Mouse (Mus musculus) hindbrain, embryonic 16.5 days (tissue): ENCODE measurements around the gene Abca17. TPM values are rescaled to one million over a fixed set of nuclear protein-coding genes. Genes with fewer than 3 reads are reported as not detected.

Experiments used
- ATAC-seq: fragments of 200-750 bp; cut with Nextera tagmentation; 2 replicates; pipeline ENCODE4 v1.8.0; 2017; ENCODE audit warnings: moderate TSS enrichment, moderate library complexity
- H3K27ac ChIP-seq: fragments of 300-500 bp; sonication (generic); 2 replicates; pipeline ENCODE4 v1.5.1; 2014; ENCODE audit warnings: low read depth, mild to moderate bottlenecking, control low read depth, low read length, moderate library complexity
- H3K27me3 ChIP-seq: fragments of 300-500 bp; sonication (generic); replicated peaks from 2 replicates; pipeline ENCODE4 v1.6.1; 2014; ENCODE audit warnings: low read length; ENCODE audit not compliant: control insufficient read depth, insufficient read depth
- H3K36me3 ChIP-seq: fragments of 300-500 bp; sonication (generic); 2 replicates; pipeline ENCODE4 v1.6.1; 2014; ENCODE audit warnings: mild to moderate bottlenecking, low read length, moderate library complexity, mixed read lengths; ENCODE audit not compliant: control insufficient read depth, insufficient read depth
- H3K4me1 ChIP-seq: fragments of 300-500 bp; sonication (generic); 2 replicates; pipeline ENCODE4 v1.6.1; 2014; ENCODE audit warnings: low read depth, low read length; ENCODE audit not compliant: control insufficient read depth, insufficient read depth
- H3K4me2 ChIP-seq: fragments of 300-500 bp; sonication (generic); 2 replicates; pipeline ENCODE4 v1.6.1; 2014; ENCODE audit warnings: mild to moderate bottlenecking, low read length, control low read depth, moderate library complexity
- H3K4me3 ChIP-seq: fragments of 300-500 bp; sonication (generic); 2 replicates; pipeline ENCODE4 v1.5.1; 2014; ENCODE audit warnings: mild to moderate bottlenecking, low read length, control low read depth, moderate library complexity
- H3K9ac ChIP-seq: fragments of 300-500 bp; sonication (generic); 2 replicates; pipeline ENCODE4 v1.6.1; 2014; ENCODE audit warnings: low read depth, mild to moderate bottlenecking, control low read depth, low read length, moderate library complexity
- H3K9me3 ChIP-seq: fragments of 300-500 bp; sonication (generic); 2 replicates; pipeline ENCODE4 v1.6.1; 2014; ENCODE audit warnings: mild to moderate bottlenecking, low read length, moderate library complexity; ENCODE audit not compliant: control insufficient read depth
- WGBS: fragments of 180-500 bp; shearing (Covaris S2); extraction: QIAGEN DNeasy Blood & Tissue Kit; methylation state at CpG from one replicate; pipeline ENCODE4 v1.1.7; 2014; 5-methylcytosine and 5-hydroxymethylcytosine counted together
- polyA plus RNA-seq: library from polyadenylated mRNA; unstranded; fragments of >200 nt; fragmentation: Nextera tagmentation; extraction: Ambion mirVana; gene quantifications from 2 replicates; pipeline ENCODE4 v1.2.1, GENCODE M21; 2015

Abca17 gene
- polyA plus RNA-seq, 1 experiment from 2014 or later: 1.2 TPM

DNA sequence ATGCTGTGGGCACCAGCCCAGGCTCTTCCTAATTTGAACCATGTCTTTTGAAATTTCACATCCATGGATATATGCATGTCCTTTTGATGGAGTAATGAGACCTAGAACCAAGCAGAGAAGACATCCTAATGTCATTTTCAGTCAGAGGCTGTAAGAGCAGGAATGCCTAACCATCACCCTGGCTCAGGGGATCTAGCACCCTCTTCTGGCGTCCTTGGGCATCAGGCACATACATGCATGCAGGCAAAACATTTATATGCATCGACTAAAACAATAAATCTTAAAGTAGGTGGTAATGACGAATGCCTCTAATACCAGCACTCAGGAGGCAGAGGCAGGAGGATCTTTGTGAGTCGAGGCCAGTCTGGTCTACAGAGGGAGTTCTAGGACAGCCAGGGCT lies 43.4 kb downstream of the Abca17 start:
- no peak overlapping the region for H3K4me3 ChIP-seq
- no peaks in the 10 kb centered on the region for H3K4me1 ChIP-seq
- no peak overlapping the region for H3K4me2 ChIP-seq
- no peak overlapping the region for H3K27ac ChIP-seq
- H3K9me3 ChIP-seq: no peaks in the 10 kb centered on the region
- no peaks in the 10 kb centered on the region for H3K36me3 ChIP-seq
- H3K27me3 ChIP-seq: no peaks in the 10 kb centered on the region
- no peak for ATAC-seq
- no peak overlapping the region for H3K9ac ChIP-seq
- WGBS: 56% methylated on average over 4 of the region's 4 CpGs

DNA sequence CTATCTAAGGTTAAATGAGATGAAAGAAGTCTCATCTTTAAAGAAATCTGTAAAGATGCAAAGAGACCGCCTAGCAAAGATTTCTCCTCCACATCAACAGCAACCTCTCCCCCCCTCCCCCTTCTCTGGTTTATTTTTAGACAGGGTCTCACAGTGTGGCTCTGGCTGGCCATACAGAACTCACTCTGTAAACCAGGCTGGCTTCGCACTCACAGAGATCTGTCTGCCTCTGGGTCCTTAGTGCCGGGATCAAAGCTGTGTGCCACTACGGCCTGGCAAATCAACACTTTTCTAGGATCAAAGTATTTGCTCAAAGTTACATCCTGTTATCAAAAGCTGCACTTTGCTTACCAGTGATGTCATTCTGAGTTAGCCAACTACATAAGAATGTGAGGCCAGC lies 50.2 kb downstream of the Abca17 start:
- Histone ChIP-seq H3K27ac (no peak overlapping the region), H3K9me3 (no peaks in the 10 kb centered on the region), H3K9ac (no peak overlapping the region), H3K4me2 (no peak overlapping the region), H3K4me3 (no peak overlapping the region), H3K4me1 (no peaks in the 10 kb centered on the region), H3K27me3 (no peaks in the 10 kb centered on the region), H3K36me3 (no peaks in the 10 kb centered on the region)
- WGBS: 81% methylated on average over 4 of the region's 4 CpGs
- ATAC-seq: no peak

DNA sequence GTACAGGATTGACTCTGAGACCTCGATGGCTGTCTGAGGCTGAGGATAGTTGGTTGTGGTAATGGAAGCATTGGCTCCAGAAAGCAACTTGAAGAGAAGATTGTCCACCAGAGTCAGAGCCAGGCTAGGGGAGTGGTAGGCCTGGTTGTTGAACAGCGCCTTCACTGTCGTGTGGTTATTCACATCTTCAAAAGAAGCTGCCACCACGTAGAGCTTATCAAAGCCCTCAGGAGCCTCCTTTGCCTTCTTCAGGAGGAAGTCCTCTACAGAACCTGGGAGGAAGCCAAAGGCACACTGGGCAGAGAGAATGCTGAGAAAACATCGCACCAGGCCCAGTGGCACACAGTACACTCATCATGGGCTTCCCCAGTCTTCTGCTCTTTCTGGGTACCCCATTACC lies 61.5 kb downstream of the Abca17 start:
- WGBS: 88% methylated on average over 5 of the region's 5 CpGs
- no peak for ATAC-seq
- Histone ChIP-seq H3K36me3 (no peaks in the 10 kb centered on the region), H3K4me1 (no peaks in the 10 kb centered on the region), H3K27ac (no peak overlapping the region), H3K9me3 (no peaks in the 10 kb centered on the region), H3K4me2 (no peak overlapping the region), H3K27me3 (no peaks in the 10 kb centered on the region), H3K4me3 (no peak overlapping the region), H3K9ac (no peak overlapping the region)

DNA sequence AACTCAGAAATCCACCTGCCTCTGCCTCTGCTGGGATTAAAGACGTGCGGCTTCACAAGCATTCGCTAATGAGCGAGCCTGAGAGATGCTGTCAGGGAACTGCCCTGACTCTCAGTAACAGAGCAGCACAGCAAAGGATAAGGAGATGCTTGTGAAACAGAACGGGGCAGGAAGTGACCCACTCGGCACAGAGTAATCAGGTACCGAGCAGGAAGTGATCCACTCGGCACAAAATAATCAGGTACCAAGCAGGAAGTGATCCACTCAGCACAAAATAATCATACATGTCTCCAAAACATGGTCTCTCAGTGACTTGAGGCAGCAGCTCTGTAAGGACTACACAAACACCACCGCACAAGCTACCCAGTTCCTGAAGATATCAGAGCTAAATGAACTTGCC lies 62.4 kb downstream of the Abca17 start:
- Histone ChIP-seq H3K4me3 (no peak overlapping the region), H3K27ac (no peak overlapping the region), H3K9me3 (no peaks in the 10 kb centered on the region), H3K9ac (no peak overlapping the region), H3K27me3 (no peaks in the 10 kb centered on the region), H3K4me2 (no peak overlapping the region), H3K4me1 (no peaks in the 10 kb centered on the region), H3K36me3 (no peaks in the 10 kb centered on the region)
- WGBS: 93% methylated on average over 9 of the region's 9 CpGs
- no peak for ATAC-seq

DNA sequence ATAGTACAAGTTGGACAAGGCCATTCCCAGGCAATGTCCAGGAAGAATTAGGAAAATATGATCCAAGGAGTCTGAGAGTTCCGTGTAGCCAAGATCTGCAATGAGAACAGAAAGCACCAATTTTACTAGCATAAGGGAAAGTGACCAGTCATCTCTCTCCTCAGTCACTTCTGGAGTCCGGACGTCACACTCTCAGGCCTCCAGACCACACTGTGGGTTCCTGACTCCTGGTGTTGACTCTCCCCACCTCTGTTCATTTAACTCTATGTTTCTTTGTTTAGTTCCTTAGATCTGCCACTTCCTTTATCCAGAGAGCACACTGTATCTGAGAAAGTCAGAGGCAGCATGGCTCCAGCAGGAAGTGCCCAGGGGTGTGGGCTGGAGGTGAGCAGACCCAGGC lies 65.2 kb downstream of the Abca17 start:
- Histone ChIP-seq H3K9ac (no peak overlapping the region), H3K4me1 (no peaks in the 10 kb centered on the region), H3K27me3 (no peaks in the 10 kb centered on the region), H3K9me3 (no peaks in the 10 kb centered on the region), H3K4me3 (no peak overlapping the region), H3K4me2 (no peak overlapping the region), H3K36me3 (no peaks in the 10 kb centered on the region), H3K27ac (no peak overlapping the region)
- ATAC-seq: no peak
- 78% methylated on average over 3 of the region's 3 CpGs for WGBS

DNA sequence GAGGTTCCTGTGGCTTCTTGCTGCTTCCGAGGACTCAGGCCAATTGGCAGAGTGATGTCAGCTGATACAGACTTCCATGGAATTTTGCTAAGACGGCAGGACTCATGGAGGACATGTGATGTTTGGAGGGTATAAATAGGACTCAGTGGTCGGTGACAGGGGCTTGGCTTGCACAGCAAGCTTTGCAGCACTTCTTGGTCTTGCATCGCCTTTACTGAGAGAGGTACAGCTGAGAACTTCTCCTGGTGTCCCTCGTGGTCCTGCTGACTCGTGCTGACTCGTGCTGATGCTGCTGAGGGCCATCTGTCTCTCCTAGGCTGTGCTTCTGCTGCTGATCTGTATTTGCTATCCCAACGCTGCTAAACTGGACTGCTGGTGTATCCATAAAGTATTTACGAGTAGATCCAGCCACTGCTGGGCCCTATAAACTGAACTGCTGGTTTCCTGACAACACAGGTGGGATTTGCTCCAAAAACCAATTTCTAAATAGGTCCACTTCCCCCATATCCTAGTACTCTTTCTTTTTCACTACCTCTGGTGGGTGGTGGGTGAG lies 67.5 kb downstream of the Abca17 start:
- 75% methylated on average over 9 of the region's 9 CpGs for WGBS

DNA sequence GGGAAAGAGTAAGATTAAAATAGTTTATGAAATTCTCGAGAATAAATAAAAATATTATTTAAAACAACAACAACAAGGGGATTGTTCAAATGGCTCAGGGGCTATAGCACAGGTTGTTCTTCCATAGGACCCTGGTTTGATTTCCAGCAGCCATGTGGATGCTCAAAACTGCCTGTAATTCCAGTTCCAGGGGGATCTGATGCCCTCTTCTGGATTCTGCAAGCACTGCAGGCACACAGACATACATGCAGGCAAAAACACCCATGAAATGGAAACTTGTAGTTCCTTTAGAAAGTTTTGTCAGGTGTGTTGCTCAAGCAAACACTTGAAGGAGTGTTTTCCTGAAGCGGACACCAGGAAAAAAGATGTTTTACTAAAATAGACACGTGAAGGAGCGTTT lies 68.2 kb downstream of the Abca17 start:
- H3K4me2 ChIP-seq: no peak overlapping the region
- H3K36me3 ChIP-seq: no peaks in the 10 kb centered on the region
- 78% methylated on average over 4 of the region's 4 CpGs for WGBS
- H3K4me3 ChIP-seq: no peak overlapping the region
- H3K9me3 ChIP-seq: no peaks in the 10 kb centered on the region
- H3K27me3 ChIP-seq: no peaks in the 10 kb centered on the region
- no peak for ATAC-seq
- H3K27ac ChIP-seq: no peak overlapping the region
- no peak overlapping the region for H3K9ac ChIP-seq
- H3K4me1 ChIP-seq: no peaks in the 10 kb centered on the region

More for the DNA sequence above, 67.5 kb downstream of the Abca17 start:
- Histone ChIP-seq H3K4me2 (no peak overlapping the region), H3K4me3 (no peak overlapping the region), H3K9me3 (no peaks in the 10 kb centered on the region), H3K9ac (no peak overlapping the region), H3K36me3 (no peaks in the 10 kb centered on the region), H3K27ac (no peak overlapping the region), H3K27me3 (no peaks in the 10 kb centered on the region), H3K4me1 (no peaks in the 10 kb centered on the region)
- no peak for ATAC-seq

DNA sequence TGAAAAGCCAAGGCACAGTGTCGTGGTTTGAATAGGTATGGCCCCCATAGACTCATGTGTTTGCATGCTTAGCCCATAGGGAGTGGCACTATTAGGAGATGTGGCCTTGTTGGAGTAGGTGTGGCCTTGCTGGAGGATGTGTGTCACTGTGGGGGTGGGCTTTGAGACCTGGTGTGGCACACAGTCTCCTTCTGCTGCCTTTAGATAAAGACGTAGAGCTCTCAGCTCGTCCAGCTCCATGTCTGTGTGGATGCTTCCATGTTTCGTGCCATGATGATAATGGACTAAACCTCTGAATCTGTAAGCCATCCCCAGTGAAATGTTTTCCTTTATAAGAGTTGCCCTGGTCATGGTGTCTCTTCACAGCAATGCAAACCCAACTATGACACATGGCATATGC lies 71.0 kb downstream of the Abca17 start:
- Histone ChIP-seq H3K9ac (no peak overlapping the region), H3K27ac (no peak overlapping the region), H3K4me1 (no peaks in the 10 kb centered on the region), H3K27me3 (no peaks in the 10 kb centered on the region), H3K4me3 (no peak overlapping the region), H3K36me3 (no peaks in the 10 kb centered on the region), H3K9me3 (no peaks in the 10 kb centered on the region), H3K4me2 (no peak overlapping the region)
- ATAC-seq: no peak
- 85% methylated on average over 4 of the region's 4 CpGs for WGBS

DNA sequence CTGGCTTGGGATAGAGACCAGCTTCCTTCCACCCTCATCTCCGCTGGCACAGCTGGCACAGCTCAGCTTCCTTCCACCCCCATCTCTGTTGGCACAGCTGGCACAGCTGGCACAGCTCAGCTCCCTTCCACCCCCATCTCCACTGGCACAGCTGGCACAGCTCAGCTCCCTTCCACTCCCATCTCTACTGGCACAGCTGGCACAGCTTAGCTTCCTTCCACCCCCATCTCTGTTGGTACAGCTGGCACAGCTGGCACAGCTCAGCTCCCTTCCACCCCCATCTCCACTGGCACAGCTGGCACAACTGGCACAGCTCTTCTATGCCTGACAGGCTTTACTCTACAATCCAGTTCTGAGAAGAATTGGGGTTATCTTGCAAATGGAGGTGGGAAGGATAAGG lies 83.7 kb downstream of the Abca17 start:
- WGBS: 100% methylated on average over 1 of the region's 1 CpGs
- H3K36me3 ChIP-seq: no peaks in the 10 kb centered on the region
- no peak overlapping the region for H3K27ac ChIP-seq
- no peaks in the 10 kb centered on the region for H3K27me3 ChIP-seq
- no peak overlapping the region for H3K4me2 ChIP-seq
- no peaks in the 10 kb centered on the region for H3K4me1 ChIP-seq
- H3K9ac ChIP-seq: no peak overlapping the region
- H3K9me3 ChIP-seq: no peaks in the 10 kb centered on the region
- ATAC-seq: no peak
- H3K4me3 ChIP-seq: no peak overlapping the region

DNA sequence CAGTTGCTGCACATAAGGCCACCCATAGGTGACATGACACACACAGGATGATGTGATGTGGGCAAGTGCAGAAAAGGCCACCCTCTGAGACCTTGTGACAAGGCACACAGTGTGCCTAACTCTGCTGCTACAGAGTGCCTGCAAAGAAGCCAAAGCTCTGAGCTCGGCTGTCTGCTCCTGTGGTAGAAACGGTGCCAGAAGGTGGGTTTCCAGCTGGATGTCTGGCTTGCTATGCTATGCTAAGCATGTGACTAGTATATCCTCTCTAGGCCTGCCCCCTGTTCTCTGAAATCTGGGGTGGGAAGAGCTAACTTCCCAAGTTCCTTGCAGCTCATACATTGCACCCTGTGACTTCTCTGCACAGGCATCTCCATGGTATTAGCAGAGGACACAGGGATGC lies 86.1 kb downstream of the Abca17 start:
- no peaks in the 10 kb centered on the region for H3K4me1 ChIP-seq
- no peak overlapping the region for H3K9ac ChIP-seq
- 93% methylated on average over 2 of the region's 2 CpGs for WGBS
- no peaks in the 10 kb centered on the region for H3K36me3 ChIP-seq
- H3K4me2 ChIP-seq: no peak overlapping the region
- H3K4me3 ChIP-seq: no peak overlapping the region
- ATAC-seq: no peak
- H3K27ac ChIP-seq: no peak overlapping the region
- H3K27me3 ChIP-seq: no peaks in the 10 kb centered on the region
- no peaks in the 10 kb centered on the region for H3K9me3 ChIP-seq
